Mouse (Mus musculus): ENCODE data around the gene Spp1. TPM values are rescaled to one million over a fixed set of nuclear protein-coding genes. Genes with fewer than 3 reads are reported as not detected.

Spp1 gene
- 4,069 TPM for polyA plus RNA-seq (2014; fragmentation: Illumina TruSeq; extraction: RNeasy Lipid Tissue Mini Kit (QIAGEN cat#74804); ENCODE audit: low read depth, low replicate concordance)

DNA sequence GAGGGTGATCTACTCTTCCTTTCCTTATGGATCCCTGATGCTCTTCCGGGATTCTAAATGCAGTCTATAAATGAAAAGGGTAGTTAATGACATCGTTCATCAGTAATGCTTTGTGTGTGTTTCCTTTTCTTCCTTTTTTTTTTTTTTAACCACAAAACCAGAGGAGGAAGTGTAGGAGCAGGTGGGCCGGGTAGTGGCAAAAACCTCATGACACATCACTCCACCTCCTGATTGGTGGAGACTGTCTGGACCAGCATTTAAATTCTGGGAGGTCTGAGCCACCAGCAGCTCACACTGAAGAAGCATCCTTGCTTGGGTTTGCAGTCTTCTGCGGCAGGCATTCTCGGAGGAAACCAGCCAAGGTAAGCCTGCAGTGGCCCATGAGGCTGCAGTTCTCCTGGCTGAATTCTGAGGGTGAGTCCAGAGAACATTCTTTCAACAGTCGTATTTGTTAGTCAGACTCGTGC lies at the start of gene Spp1:
TSS of gene Spp1 (plus strand) at position 284 of the 467 bp plus-strand sequence.

GRCm38 (mm10) chr5:104458832-104459705 lies 24.2 kb downstream of the Spp1 start, which contains the start of gene Pkd2:
Gene Pkd2, plus strand, starts transcription at chr5:104459450.

Other genes starting within 250 kb of the Spp1 start
- not detected for gene Dmp1, start 232.5 kb upstream of the Spp1 start, polyA plus RNA-seq (2014; fragmentation: Illumina TruSeq; extraction: RNeasy Lipid Tissue Mini Kit (QIAGEN cat#74804); ENCODE audit: low read depth, low replicate concordance)
- not detected for gene Ibsp, start 135.9 kb upstream of the Spp1 start, polyA plus RNA-seq (2014; fragmentation: Illumina TruSeq; extraction: RNeasy Lipid Tissue Mini Kit (QIAGEN cat#74804); ENCODE audit: low read depth, low replicate concordance)
- gene Mepe, start 109.8 kb upstream of the Spp1 start, polyA plus RNA-seq (2014; fragmentation: Illumina TruSeq; extraction: RNeasy Lipid Tissue Mini Kit (QIAGEN cat#74804); ENCODE audit: low read depth, low replicate concordance), result not detected
- gene Pkd2, start 24.3 kb downstream of the Spp1 start, polyA plus RNA-seq (2014; fragmentation: Illumina TruSeq; extraction: RNeasy Lipid Tissue Mini Kit (QIAGEN cat#74804); ENCODE audit: low read depth, low replicate concordance), result 171 TPM
- gene BC005561, start 73.2 kb downstream of the Spp1 start, polyA plus RNA-seq (2014; fragmentation: Illumina TruSeq; extraction: RNeasy Lipid Tissue Mini Kit (QIAGEN cat#74804); ENCODE audit: low read depth, low replicate concordance), result 22.4 TPM

Measured in kidney, adult 10 weeks (tissue).